10 mouse cellular contexts compared by ENCODE assay signal in the genomic region with DNA sequence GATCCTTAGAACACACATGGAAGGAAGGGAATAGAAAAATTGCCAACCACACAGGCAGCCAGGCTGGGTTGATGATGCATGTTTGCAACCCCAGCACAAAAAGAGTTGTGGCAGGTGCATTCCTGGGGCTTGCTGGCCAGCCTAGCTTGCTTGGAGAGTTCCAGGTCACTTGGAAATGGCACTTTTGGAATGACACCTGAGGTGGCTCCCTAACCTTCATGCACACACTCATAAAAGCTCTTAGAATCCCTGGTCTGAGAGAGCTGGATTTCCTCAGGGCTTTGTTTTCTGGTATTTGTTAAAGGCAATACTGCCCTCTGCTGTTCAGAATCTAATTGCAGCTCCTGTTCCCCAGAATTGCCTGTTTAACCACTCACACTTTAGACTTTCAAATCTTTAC.
DNase-seq lines count a peak whose midpoint lies in the region; ATAC-seq lines count a peak whose summit lies in the region.
"Had no signal": no experiment of that assay in that cellular context is flagged by ENCODE, and none has a peak within 500 bp of the region (broad histone marks: within the 10 kb centered on the region; RNA-seq: fewer than 3 reads in every experiment).

No protein-coding gene starts in this region.

- H3K4me3 ChIP-seq in limb, embryonic 10.5 days = no peak overlapping the region
- no peak overlapping the region for H3K4me3 ChIP-seq in midbrain, embryonic 16.5 days (ENCODE audit: low read depth, low read length)
- H3K4me3 ChIP-seq: embryonic facial prominence, embryonic 12.5 days; stomach, embryonic 15.5 days had no signal

- DNase-seq in 416B (ENCODE audit: low read depth) = peak; percentile 81
- peak; percentile 11 for DNase-seq in WW6 (ENCODE audit: low read depth, low spot score)
- peak; percentile 35 to 69 for DNase-seq in cerebellum, postnatal 36 days
- peak; percentile 44 for DNase-seq in gastrocnemius, postnatal 10 days
- peak; percentile 85 for DNase-seq in kidney, adult 9 months
- DNase-seq in limb, embryonic 10.5 days (ENCODE audit: low spot score) = peak; percentile 32
- peak; percentile 5 to 27 for DNase-seq in spleen, adult 18-20 months

- no peaks in the 10 kb centered on the region for H3K9me3 ChIP-seq in limb, embryonic 10.5 days (replicated peaks)
- no peaks in the 10 kb centered on the region for H3K9me3 ChIP-seq in midbrain, embryonic 16.5 days (replicated peaks; ENCODE audit: control insufficient read depth, low read length, poor library complexity, severe bottlenecking)
- H3K9me3 ChIP-seq: embryonic facial prominence, embryonic 12.5 days; stomach, embryonic 15.5 days had no signal

- H3K27me3 ChIP-seq in limb, embryonic 10.5 days (ENCODE audit: low read depth, poor library complexity, severe bottlenecking) = no peaks in the 10 kb centered on the region
- no peaks in the 10 kb centered on the region for H3K27me3 ChIP-seq in midbrain, embryonic 16.5 days (ENCODE audit: control insufficient read depth, insufficient read depth, low read depth, low read length)
- H3K27me3 ChIP-seq: embryonic facial prominence, embryonic 12.5 days; stomach, embryonic 15.5 days had no signal

- H3K27ac ChIP-seq in limb, embryonic 10.5 days = no peak overlapping the region
- H3K27ac ChIP-seq in midbrain, embryonic 16.5 days (ENCODE audit: low read length) = no peak overlapping the region
- H3K27ac ChIP-seq: embryonic facial prominence, embryonic 12.5 days; stomach, embryonic 15.5 days had no signal

- H3K9ac ChIP-seq in midbrain, embryonic 16.5 days (ENCODE audit: low read depth, low read length) = no peak overlapping the region
- H3K9ac ChIP-seq: embryonic facial prominence, embryonic 12.5 days; stomach, embryonic 15.5 days had no signal

- no peaks in the 10 kb centered on the region; the same call in 1 of the 2 replicates for H3K4me1 ChIP-seq in limb, embryonic 10.5 days
- no peaks in the 10 kb centered on the region; the same call in 1 of the 2 replicates for H3K4me1 ChIP-seq in midbrain, embryonic 16.5 days (ENCODE audit: control insufficient read depth, insufficient read depth, low read length)
- H3K4me1 ChIP-seq: stomach, embryonic 15.5 days had no signal

- H3K4me2 ChIP-seq in midbrain, embryonic 16.5 days (ENCODE audit: low read length) = no peak overlapping the region
- H3K4me2 ChIP-seq: embryonic facial prominence, embryonic 12.5 days; stomach, embryonic 15.5 days had no signal

- peaks cover 3% of the 10 kb centered on the region for H3K36me3 ChIP-seq in limb, embryonic 10.5 days
- H3K36me3 ChIP-seq in midbrain, embryonic 16.5 days (ENCODE audit: control insufficient read depth, insufficient read depth, low read length) = no peaks in the 10 kb centered on the region
- H3K36me3 ChIP-seq: embryonic facial prominence, embryonic 12.5 days; stomach, embryonic 15.5 days had no signal

- ATAC-seq in midbrain, embryonic 16.5 days = peak; percentile 55; the same call in 1 of the 2 replicates

Comparison
In these comparisons a context has a peak if more than half of its experiments do, and no peak if none do; other contexts are left out.
1. DNase-seq: peak in every context shown above with its lines; median percentile 85 in kidney, adult 9 months; 81 in 416B; 52 in cerebellum, postnatal 36 days; 44 in gastrocnemius, postnatal 10 days; 32 in limb, embryonic 10.5 days; 16 in spleen, adult 18-20 months; 11 in WW6.